Comparison of ENCODE assay signal across 9 mouse cellular contexts in genomic region chr1:181852466-181852865, GRCm38 (mm10). TPM values are rescaled to one million over a fixed set of nuclear protein-coding genes. Genes with fewer than 3 reads are reported as not detected.
DNase-seq lines count a peak whose midpoint lies in the region; ATAC-seq and TF ChIP-seq lines count a peak whose summit lies in the region.
"Had no signal": no experiment of that assay in that cellular context is flagged by ENCODE, and none has a peak within 500 bp of the region (broad histone marks: within the 10 kb centered on the region; RNA-seq: fewer than 3 reads in every experiment).

No protein-coding gene starts in this region.

- H3K36me3 ChIP-seq in hindbrain, embryonic 10.5 days = no peaks in the 10 kb centered on the region
- no peaks in the 10 kb centered on the region for H3K36me3 ChIP-seq in hindbrain, embryonic 11.5 days (ENCODE audit: control insufficient read depth, insufficient read depth, low read length)
- no peaks in the 10 kb centered on the region for H3K36me3 ChIP-seq in heart, embryonic 14.5 days (ENCODE audit: control insufficient read depth, insufficient read depth, low read length)
- no peaks in the 10 kb centered on the region for H3K36me3 ChIP-seq in limb, embryonic 14.5 days (ENCODE audit: control insufficient read depth, insufficient read depth, low read length)
- no peaks in the 10 kb centered on the region for H3K36me3 ChIP-seq in midbrain, embryonic 14.5 days (ENCODE audit: control insufficient read depth, insufficient read depth, low read length)

- no peak overlapping the region for H3K27ac ChIP-seq in hindbrain, embryonic 10.5 days
- H3K27ac ChIP-seq in hindbrain, embryonic 11.5 days (ENCODE audit: low read depth, low read length) = no peak overlapping the region
- H3K27ac ChIP-seq in heart, embryonic 14.5 days (replicated peaks in 1 of 2; ENCODE audit: control insufficient read depth in 1 of 2, insufficient read depth in 1 of 2, low read depth in 2 of 2, low read length in 2 of 2) = peak overlapping the region in 1 of 2 experiments; percentile 51; a peak in 1 of 4 replicates
- no peak overlapping the region for H3K27ac ChIP-seq in limb, embryonic 14.5 days (replicated peaks; ENCODE audit: low read depth, low read length)
- no peak overlapping the region for H3K27ac ChIP-seq in olfactory bulb, adult 2 months (ENCODE audit: insufficient read depth, low read depth, low read length)
- H3K27ac ChIP-seq in midbrain, embryonic 14.5 days (replicated peaks; ENCODE audit: low read depth, low read length) = no peak overlapping the region

- WGBS in hindbrain, embryonic 10.5 days = 47% methylated on average over 13 of the region's 13 CpGs
- WGBS in hindbrain, embryonic 11.5 days = 45% methylated on average over 13 of the region's 13 CpGs
- 37% methylated on average over 13 of the region's 13 CpGs for WGBS in heart, embryonic 14.5 days
- WGBS in limb, embryonic 14.5 days = 43% methylated on average over 13 of the region's 13 CpGs
- WGBS in olfactory bulb, adult 2 months = 58% methylated on average over 13 of the region's 13 CpGs
- WGBS in midbrain, embryonic 14.5 days = 54% methylated on average over 13 of the region's 13 CpGs

- peak overlapping the region; percentile 29; the same call in 1 of the 2 replicates for H3K4me3 ChIP-seq in hindbrain, embryonic 10.5 days
- H3K4me3 ChIP-seq in hindbrain, embryonic 11.5 days (ENCODE audit: low read depth, low read length) = no peak overlapping the region
- H3K4me3 ChIP-seq in heart, embryonic 14.5 days (ENCODE audit: control insufficient read depth in 1 of 2, insufficient read depth in 1 of 2, low read depth in 1 of 2, low read length in 2 of 2) = peak overlapping the region; percentile 14 to 26
- H3K4me3 ChIP-seq in limb, embryonic 14.5 days (replicated peaks; ENCODE audit: low read length) = no peak overlapping the region
- H3K4me3 ChIP-seq in olfactory bulb, adult 2 months (ENCODE audit: insufficient read depth, low read depth, low read length) = peak overlapping the region; percentile 11; the same call in 1 of the 2 replicates
- no peak overlapping the region for H3K4me3 ChIP-seq in midbrain, embryonic 14.5 days (replicated peaks; ENCODE audit: low read depth, low read length)

- H3K4me2 ChIP-seq in hindbrain, embryonic 11.5 days (replicated peaks; ENCODE audit: low read depth, low read length) = no peak overlapping the region
- H3K4me2 ChIP-seq in heart, embryonic 14.5 days (ENCODE audit: low read length) = peak overlapping the region; percentile 63
- 0 out of 2 replicates have a peak overlapping the region, but pooled peaks have one; percentile 42 for H3K4me2 ChIP-seq in limb, embryonic 14.5 days (replicated peaks; ENCODE audit: low read depth, low read length, severe bottlenecking)
- H3K4me2 ChIP-seq in midbrain, embryonic 14.5 days (ENCODE audit: low read length) = no peak overlapping the region

- no peak for TF ChIP-seq POLR2A in limb, embryonic 14.5 days (IDR thresholded peaks at IDR 0.05; ENCODE audit: borderline replicate concordance, extremely low read depth, insufficient read depth, insufficient read length)
- no peak for TF ChIP-seq POLR2A in olfactory bulb, adult 2 months (IDR thresholded peaks at IDR 0.05; ENCODE audit: insufficient read depth, low read depth, low read length)

- H3K9ac ChIP-seq in hindbrain, embryonic 11.5 days (ENCODE audit: low read depth, low read length) = no peak overlapping the region
- H3K9ac ChIP-seq in heart, embryonic 14.5 days (ENCODE audit: low read length) = peak overlapping the region; percentile 16; the same call in 1 of the 2 replicates
- no peak overlapping the region for H3K9ac ChIP-seq in limb, embryonic 14.5 days (ENCODE audit: low read depth, low read length, severe bottlenecking)
- H3K9ac ChIP-seq in midbrain, embryonic 14.5 days (replicated peaks; ENCODE audit: low read length) = no peak overlapping the region

- no peak for ATAC-seq in hindbrain, embryonic 11.5 days (ENCODE audit: low FRiP score)
- no peak for ATAC-seq in heart, embryonic 14.5 days (ENCODE audit: insufficient number of reproducible peaks, insufficient read depth, low FRiP score, low read depth)
- ATAC-seq in limb, embryonic 14.5 days (ENCODE audit: low FRiP score, low read depth) = no peak
- no peak for ATAC-seq in midbrain, embryonic 14.5 days (ENCODE audit: low FRiP score, low TSS enrichment)
- ATAC-seq: Patski had no signal

- H3K4me1 ChIP-seq in hindbrain, embryonic 10.5 days (replicated peaks) = peaks cover 13% of the 10 kb centered on the region
- no peaks in the 10 kb centered on the region for H3K4me1 ChIP-seq in hindbrain, embryonic 11.5 days (replicated peaks; ENCODE audit: control insufficient read depth, insufficient read depth, low read length)
- peaks cover 7 to 17% of the 10 kb centered on the region in 2 experiments for H3K4me1 ChIP-seq in heart, embryonic 14.5 days (ENCODE audit: control insufficient read depth in 2 of 2, insufficient read depth in 2 of 2, low read length in 2 of 2)
- H3K4me1 ChIP-seq in limb, embryonic 14.5 days (ENCODE audit: control insufficient read depth, insufficient read depth, low read length) = peaks cover 8% of the 10 kb centered on the region; the same call in 1 of the 2 replicates
- peaks cover 7% of the 10 kb centered on the region for H3K4me1 ChIP-seq in olfactory bulb, adult 2 months (ENCODE audit: control insufficient read depth, insufficient read depth, low read length)
- no peaks in the 10 kb centered on the region for H3K4me1 ChIP-seq in midbrain, embryonic 14.5 days (ENCODE audit: control insufficient read depth, insufficient read depth, low read length)

- no peak for TF ChIP-seq CTCF in olfactory bulb, adult 2 months (IDR thresholded peaks at IDR 0.05; ENCODE audit: insufficient read depth, low read depth, low read length)

- no peaks in the 10 kb centered on the region for H3K9me3 ChIP-seq in hindbrain, embryonic 10.5 days
- H3K9me3 ChIP-seq in hindbrain, embryonic 11.5 days (ENCODE audit: control insufficient read depth, low read length) = no peaks in the 10 kb centered on the region
- 0 out of 2 replicates have a peak, but pooled peaks cover 3% of the 10 kb centered on the region for H3K9me3 ChIP-seq in heart, embryonic 14.5 days (ENCODE audit: control insufficient read depth, low read length)
- H3K9me3 ChIP-seq in limb, embryonic 14.5 days (ENCODE audit: control insufficient read depth, low read length) = no peaks in the 10 kb centered on the region
- H3K9me3 ChIP-seq in midbrain, embryonic 14.5 days (ENCODE audit: control insufficient read depth, low read length) = no peaks in the 10 kb centered on the region

- peaks cover 5% of the 10 kb centered on the region; the same call in 1 of the 2 replicates for H3K27me3 ChIP-seq in hindbrain, embryonic 10.5 days (ENCODE audit: insufficient read depth, poor library complexity, severe bottlenecking)
- no peaks in the 10 kb centered on the region for H3K27me3 ChIP-seq in hindbrain, embryonic 11.5 days (ENCODE audit: control insufficient read depth, insufficient read depth, low read length)
- no peaks in the 10 kb centered on the region for H3K27me3 ChIP-seq in heart, embryonic 14.5 days (ENCODE audit: control insufficient read depth, insufficient read depth, low read length)
- H3K27me3 ChIP-seq in limb, embryonic 14.5 days (ENCODE audit: control insufficient read depth, insufficient read depth, low read length) = no peaks in the 10 kb centered on the region
- no peaks in the 10 kb centered on the region for H3K27me3 ChIP-seq in midbrain, embryonic 14.5 days (ENCODE audit: control insufficient read depth, insufficient read depth, low read length)
- H3K27me3 ChIP-seq: Patski had no signal

- intact Hi-C loops in left cerebral cortex, postnatal 10 days (cut with DNase I) = no loop called here
- intact Hi-C loops in left cerebral cortex, postnatal 36 days (cut with DNase I) = no loop called here

- no peak for DNase-seq in hindbrain, embryonic 10.5 days (ENCODE audit: low spot score)
- DNase-seq in hindbrain, embryonic 11.5 days (ENCODE audit: low spot score) = no peak
- no peak for DNase-seq in limb, embryonic 14.5 days (ENCODE audit: low spot score)
- DNase-seq in left cerebral cortex, postnatal 10 days (ENCODE audit: extremely low spot score in 1 of 2, low spot score in 2 of 2) = no peak
- no peak for DNase-seq in left cerebral cortex, postnatal 36 days (ENCODE audit: low spot score in 2 of 2)
- no peak for DNase-seq in midbrain, embryonic 14.5 days

RNA-seq across cellular contexts. Expression of gene Lbr, which starts 9.6 kb away (rescaled TPM):
- polyA plus RNA-seq in hindbrain, embryonic 10.5 days (2016; fragmentation: Nextera tagmentation; extraction: Ambion mirVana) = 135 and 189 TPM in 2 replicates
- polyA plus RNA-seq in hindbrain, embryonic 11.5 days (2014; fragmentation: Nextera tagmentation; extraction: Ambion mirVana) = 151 and 166 TPM in 2 replicates
- polyA plus RNA-seq in heart, embryonic 14.5 days (2014; fragmentation: Nextera tagmentation; extraction: Ambion mirVana) = 65.0 and 73.1 TPM in 2 replicates
- polyA plus RNA-seq in limb, embryonic 14.5 days (2012; rRNA removed) = 45.0 and 52.8 TPM in 2 replicates
- 112 and 115 TPM in 2 replicates for polyA plus RNA-seq in limb, embryonic 14.5 days (2014; fragmentation: Nextera tagmentation; extraction: Ambion mirVana)
- 356 TPM in 1 of 2 replicates, not detected in the other for polyA plus RNA-seq in olfactory bulb, adult 2 months (2012; ENCODE audit: insufficient read depth, insufficient read length, low replicate concordance, missing spikeins)
- total RNA-seq in left cerebral cortex, postnatal 10 days (2021) = 10 to 100 TPM; 12.1 to 14.0 TPM
- 10 to 100 TPM; 10.7 to 11.9 TPM for total RNA-seq in left cerebral cortex, postnatal 36 days (2021)
- 28.1 and 43.3 TPM in 2 replicates for polyA plus RNA-seq in midbrain, embryonic 14.5 days (2014; fragmentation: Nextera tagmentation; extraction: Ambion mirVana)

Comparison
In these comparisons a context has a peak if more than half of its experiments do, and no peak if none do; other contexts are left out.
1. H3K4me3 ChIP-seq: peak in hindbrain, embryonic 10.5 days (single experiment), heart, embryonic 14.5 days (2 of 2) and olfactory bulb, adult 2 months (single experiment); none in hindbrain, embryonic 11.5 days (single experiment), limb, embryonic 14.5 days (single experiment) and midbrain, embryonic 14.5 days (single experiment).
2. H3K4me2 ChIP-seq: peak in heart, embryonic 14.5 days (single experiment) and limb, embryonic 14.5 days (single experiment); none in hindbrain, embryonic 11.5 days (single experiment) and midbrain, embryonic 14.5 days (single experiment).